Mouse (Mus musculus) brown adipose tissue, adult 24 weeks (tissue): Measurements from ENCODE around the gene B9d2. TPM values are rescaled to one million over a fixed set of nuclear protein-coding genes. Genes with fewer than 3 reads are reported as not detected.
"Not testable (repeated sequence)": the region's sequence is repeated elsewhere in the genome, so short reads cannot be mapped to it uniquely, and the experiment has no call there.

Experiments used
- H3K27ac ChIP-seq: fragments of 200-500 bp; replicated peaks from 2 replicates; pipeline ENCODE4 v1.5.1; 2012; ENCODE audit warnings: low read depth, mild to moderate bottlenecking, low read length
- H3K4me1 ChIP-seq: fragments of 200-500 bp; 2 replicates; pipeline ENCODE4 v1.6.1; 2012; ENCODE audit warnings: low read length, mixed read lengths; ENCODE audit not compliant: control insufficient read depth, insufficient read depth, insufficient read length
- H3K4me3 ChIP-seq: fragments of 200-500 bp; 2 replicates; pipeline ENCODE4 v1.5.1; 2012; ENCODE audit warnings: low read depth, mild to moderate bottlenecking, low read length, moderate library complexity; ENCODE audit not compliant: insufficient read depth
- polyA plus RNA-seq: library from polyadenylated mRNA; stranded (reverse); fragments of >200 nt; gene quantifications from 2 replicates; pipeline ENCODE4 v1.2.4, GENCODE M21; 2012; ENCODE audit not compliant: missing spikeins, insufficient read depth, insufficient read length

B9d2 gene
- polyA plus RNA-seq, 1 experiment = 10.9 TPM

DNA sequence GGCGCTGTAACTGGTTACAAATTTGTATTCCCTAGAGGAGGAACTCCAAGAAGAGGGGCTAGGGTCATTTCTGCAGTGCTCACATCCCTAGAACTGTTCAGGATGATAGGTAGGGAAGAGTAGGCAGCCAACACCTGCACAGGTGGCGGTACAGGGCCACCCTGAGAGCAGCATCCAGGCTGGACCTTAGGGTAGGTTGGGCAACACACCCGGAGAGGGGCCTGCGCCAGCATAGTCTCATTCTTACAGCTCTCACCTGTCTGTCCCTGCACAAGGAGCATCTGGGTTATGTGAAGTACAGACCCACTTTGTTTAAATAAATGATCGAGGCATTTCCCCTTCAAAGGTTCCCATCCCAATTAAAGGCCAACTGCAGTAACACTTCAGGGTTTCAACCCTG is 40.2 kb downstream of the B9d2 start:
- Histone ChIP-seq H3K27ac (no peak overlapping the region), H3K4me3 (no peak overlapping the region), H3K4me1 (0 out of 2 replicates have a peak, but pooled peaks cover 3% of the 10 kb centered on the region)

DNA sequence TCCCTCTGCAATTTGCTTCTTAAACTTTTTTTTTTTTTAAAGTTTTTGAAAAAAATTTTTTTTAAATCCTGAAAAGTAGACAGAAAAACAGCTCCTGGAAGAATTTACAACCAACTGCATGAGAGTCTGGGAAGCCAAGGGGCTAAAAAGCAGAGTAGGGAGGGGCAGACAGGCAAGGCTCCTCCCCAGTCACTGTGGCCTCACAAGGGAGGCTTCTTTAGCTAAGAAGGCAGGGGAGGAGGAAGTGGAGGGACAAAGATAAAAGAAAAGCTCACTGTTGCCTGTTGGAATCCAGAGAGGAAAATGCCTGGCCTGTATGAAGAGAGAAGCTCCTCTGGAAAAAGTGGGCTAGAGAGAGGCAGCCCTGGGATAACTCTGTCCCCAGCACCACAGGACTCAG is 41.2 kb downstream of the B9d2 start:
- not testable (repeated sequence) for H3K4me1 ChIP-seq, H3K27ac ChIP-seq

DNA sequence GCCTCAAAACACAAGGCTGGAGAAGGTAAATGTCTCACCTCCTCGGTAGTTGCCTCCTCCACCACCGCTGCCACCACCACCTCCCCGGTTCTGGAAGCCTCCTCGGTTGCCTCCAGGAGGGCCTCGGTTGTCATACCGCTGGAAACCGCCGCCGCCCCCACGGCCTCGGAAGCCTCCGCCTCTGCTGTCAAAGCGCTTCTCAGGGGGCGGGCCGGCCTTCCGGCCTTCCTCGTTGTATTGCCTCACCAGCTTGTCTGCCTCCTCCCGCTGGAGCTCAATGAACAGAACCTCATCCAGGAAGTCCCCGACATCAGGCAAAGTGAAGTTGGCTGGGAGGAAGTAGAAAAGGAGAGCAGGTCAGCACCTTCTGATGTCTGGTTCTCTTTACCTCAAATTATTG is 45.3 kb downstream of the B9d2 start:
- no peak overlapping the region for H3K4me3 ChIP-seq
- peaks cover 11% of the 10 kb centered on the region for H3K4me1 ChIP-seq
- H3K27ac ChIP-seq = no peak overlapping the region

More for the DNA sequence above, 41.2 kb downstream of the B9d2 start:
- H3K4me3 ChIP-seq = not testable (repeated sequence)

DNA sequence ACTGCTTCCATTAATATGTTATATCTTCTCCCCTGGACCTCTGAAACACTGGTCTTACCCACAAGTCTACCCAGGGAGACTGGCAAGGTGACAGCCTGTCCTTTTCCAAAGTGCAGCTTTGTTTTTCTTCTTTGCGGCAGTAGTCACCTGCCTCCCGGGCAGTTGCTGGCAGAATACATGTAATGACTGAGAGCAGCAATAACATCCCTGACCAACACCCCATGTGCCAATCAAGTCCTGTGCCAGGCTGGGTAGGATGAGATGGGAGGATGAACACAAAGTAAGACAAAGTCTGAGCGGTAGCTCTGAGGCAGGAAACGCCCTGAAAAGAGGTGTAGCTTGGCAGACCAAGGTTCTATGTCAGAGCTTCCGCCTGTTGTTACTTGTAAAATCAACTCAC is 47.2 kb downstream of the B9d2 start:
- H3K4me1 ChIP-seq = peaks cover 19% of the 10 kb centered on the region
- no peak overlapping the region for H3K4me3 ChIP-seq
- H3K27ac ChIP-seq = no peak overlapping the region

DNA sequence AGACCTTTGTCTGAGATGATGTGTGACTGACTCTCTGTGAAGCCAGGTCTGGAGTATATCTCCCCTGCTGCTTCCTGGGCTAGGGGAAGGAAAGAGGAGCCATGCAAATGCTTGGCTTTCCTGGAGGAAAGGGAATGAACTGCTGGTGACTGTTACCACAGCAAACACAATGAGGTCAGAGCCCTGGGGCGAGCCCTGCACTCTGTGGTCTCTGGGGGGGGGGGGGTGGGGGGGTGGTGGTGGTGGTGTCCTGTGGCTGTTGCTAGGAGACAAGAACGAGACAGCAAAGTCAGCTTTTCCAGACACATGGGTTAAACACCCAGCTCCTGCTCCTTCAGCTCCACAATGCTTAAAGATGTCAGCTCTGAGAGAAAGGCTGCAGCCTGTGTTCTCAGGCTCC is 48.8 kb downstream of the B9d2 start:
- Histone ChIP-seq H3K4me3 (no peak overlapping the region), H3K27ac (peak overlapping the region; percentile 85), H3K4me1 (peaks cover 19% of the 10 kb centered on the region)

DNA sequence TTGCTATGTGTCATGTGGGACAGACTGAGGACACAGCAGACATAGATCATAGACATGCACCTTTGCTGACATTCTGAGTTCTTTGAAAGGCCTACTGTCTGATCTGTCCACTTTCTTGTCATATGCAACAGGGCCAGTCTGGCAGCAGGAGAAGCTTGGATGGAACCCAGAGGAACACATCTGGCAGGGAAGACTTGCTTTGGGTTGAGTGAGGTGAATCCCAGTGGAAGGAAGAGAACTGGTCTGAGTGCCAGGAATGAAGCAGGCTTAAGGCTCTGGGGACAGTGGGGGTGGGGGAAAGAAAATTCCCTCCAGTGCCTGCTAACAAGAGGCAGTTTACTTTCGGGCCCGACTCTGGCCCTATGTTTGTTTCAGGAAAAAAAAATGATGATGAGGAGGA is 49.3 kb downstream of the B9d2 start:
- H3K4me3 ChIP-seq = no peak overlapping the region
- H3K4me1 ChIP-seq = peaks cover 19% of the 10 kb centered on the region
- H3K27ac ChIP-seq = peak overlapping the region; percentile 85

DNA sequence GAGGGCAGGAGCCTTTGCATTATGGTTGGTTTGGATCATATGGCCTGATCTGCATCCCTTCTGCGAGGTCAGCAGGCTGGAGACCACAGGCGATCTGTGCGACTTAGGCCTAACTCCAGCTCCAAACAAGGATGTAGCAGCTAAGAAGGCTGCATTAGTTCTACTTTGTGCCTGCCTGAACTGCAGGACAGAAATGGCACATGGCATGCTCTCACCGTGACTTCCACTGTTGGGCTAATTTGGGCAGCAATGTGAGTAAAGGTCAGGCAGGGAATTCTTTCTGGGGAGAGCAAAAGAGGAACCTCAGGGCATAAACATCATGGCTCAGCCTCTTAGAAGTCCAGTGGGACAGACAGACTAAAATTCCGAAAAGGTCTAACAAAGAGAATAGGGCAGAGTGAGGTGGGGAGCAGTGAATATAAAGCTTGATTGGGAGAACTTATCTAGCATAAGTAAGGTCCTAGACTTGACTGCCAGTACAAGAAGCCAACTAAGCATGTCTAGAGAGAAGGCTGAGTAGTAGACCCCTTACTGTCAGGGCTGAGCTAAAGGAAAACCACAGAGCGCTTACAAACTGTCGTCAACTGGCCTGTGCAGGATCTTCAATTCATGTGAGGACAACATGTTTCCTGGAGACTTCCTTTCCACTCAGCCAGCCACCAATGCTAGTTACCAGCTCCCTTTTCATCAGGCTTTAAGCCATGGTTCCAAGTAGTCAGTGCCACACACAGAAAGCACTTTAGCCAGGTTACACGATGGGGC is 50.9 kb downstream of the B9d2 start:
- Histone ChIP-seq H3K27ac (peak overlapping the region; percentile 45), H3K4me3 (no peak overlapping the region), H3K4me1 (peaks cover 19% of the 10 kb centered on the region)

DNA sequence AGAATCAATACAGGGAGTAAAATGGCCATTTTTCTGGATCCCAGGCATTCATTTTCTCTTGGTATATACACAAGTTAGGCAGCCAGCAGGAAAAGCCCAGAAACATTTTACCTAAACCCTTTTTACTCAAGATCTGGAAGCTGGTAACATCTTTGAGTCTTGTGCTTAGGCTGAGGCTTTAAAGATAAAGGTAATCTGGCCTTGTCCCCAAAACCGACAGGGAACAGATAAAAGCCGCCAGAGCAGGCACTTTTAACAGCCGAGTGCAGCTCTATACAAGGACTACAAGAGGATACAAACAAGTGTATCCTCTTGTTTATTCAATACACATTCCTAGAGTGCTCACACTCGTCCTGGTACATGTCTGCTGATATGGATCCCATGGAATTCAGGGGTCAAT is 54.4 kb downstream of the B9d2 start:
- Histone ChIP-seq H3K27ac (no peak overlapping the region), H3K4me1 (peaks cover 15% of the 10 kb centered on the region; the same call in 1 of the 2 replicates), H3K4me3 (no peak overlapping the region)

Other genes with a start within 250 kb of the B9d2 start
- gene Ceacam1, start 203.2 kb upstream of the B9d2 start, polyA plus RNA-seq = 4.3 and 8.3 TPM in 2 replicates
- gene Ceacam2, start 140.9 kb upstream of the B9d2 start, polyA plus RNA-seq = not detected in 2 replicates
- gene Erich4, start 64.9 kb upstream of the B9d2 start, polyA plus RNA-seq = not detected in 2 replicates
- gene Dmac2, start 61.4 kb upstream of the B9d2 start, polyA plus RNA-seq = 39.0 and 39.4 TPM in 2 replicates
- gene B3gnt8, start 54.1 kb upstream of the B9d2 start, polyA plus RNA-seq = 0.83 and 1.2 TPM in 2 replicates
- gene Bckdha, start 21.8 kb upstream of the B9d2 start, polyA plus RNA-seq = 622 and 668 TPM in 2 replicates
- 38.1 and 39.7 TPM in 2 replicates for gene Exosc5, start 21.6 kb upstream of the B9d2 start, polyA plus RNA-seq
- gene Tmem91, start 5.6 kb upstream of the B9d2 start, polyA plus RNA-seq = not detected in 2 replicates
- 11.7 and 13.2 TPM in 2 replicates for gene Tgfb1, start 6.2 kb downstream of the B9d2 start, polyA plus RNA-seq
- 16.9 and 17.0 TPM in 2 replicates for gene Ccdc97, start 38.3 kb downstream of the B9d2 start, polyA plus RNA-seq
- gene Hnrnpul1, start 74.0 kb downstream of the B9d2 start, polyA plus RNA-seq = 42.6 and 44.5 TPM in 2 replicates
- 18.6 and 24.1 TPM in 2 replicates for gene Axl, start 107.9 kb downstream of the B9d2 start, polyA plus RNA-seq
- gene Cyp2s1, start 136.1 kb downstream of the B9d2 start, polyA plus RNA-seq = not detected in 2 replicates
- gene Cyp2b10, start 216.8 kb downstream of the B9d2 start, polyA plus RNA-seq = 2.9 and 47.4 TPM in 2 replicates